Mouse (Mus musculus): ENCODE measurements around the gene Cldn10. TPM values are rescaled to one million over a fixed set of nuclear protein-coding genes. Genes with fewer than 3 reads are reported as not detected.

The Cldn10 gene
- polyA plus RNA-seq, 1 experiment from 2014 or later = 14.2 TPM

DNA sequence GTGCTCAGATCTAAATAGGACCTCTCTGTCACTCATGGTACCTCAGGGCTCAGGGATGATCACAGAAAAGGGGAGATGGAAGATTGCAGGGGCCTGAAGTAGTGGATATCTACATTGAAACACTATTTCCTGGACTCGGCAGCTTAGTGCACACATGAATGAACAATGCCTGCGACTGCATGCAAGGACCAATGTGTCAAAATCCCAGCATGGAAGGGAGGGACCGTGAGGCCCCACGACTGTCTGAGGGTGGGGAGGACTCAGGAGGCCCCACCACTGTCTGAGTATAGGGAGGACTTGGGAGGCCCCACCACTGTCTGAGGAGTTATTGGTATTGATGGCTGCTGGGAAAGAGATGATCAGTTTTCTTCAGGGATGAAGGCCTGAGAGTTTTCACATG, 2.5 kb downstream of the Cldn10 start:
- H3K27ac ChIP-seq (ENCODE audit: low read length) = no peak overlapping the region

DNA sequence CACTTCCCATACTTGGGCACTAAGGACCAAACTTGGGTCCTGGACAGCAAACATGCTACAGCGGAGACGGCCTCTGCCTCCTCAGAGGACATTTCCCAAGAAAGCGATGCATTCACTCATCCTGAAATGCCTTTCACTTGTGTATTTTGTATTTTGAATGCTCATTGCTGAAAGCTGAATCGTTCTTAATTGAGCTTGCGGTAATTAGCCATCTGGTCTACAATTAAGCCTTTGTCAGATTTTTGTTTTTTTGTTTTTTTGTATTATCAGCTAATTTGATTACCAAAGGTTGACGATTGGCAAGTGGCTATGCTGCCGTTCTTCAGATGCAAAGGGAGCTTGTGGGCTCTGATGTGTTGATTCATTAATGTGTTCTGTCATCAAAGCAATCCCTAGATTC, 5.2 kb downstream of the Cldn10 start:
- no peaks in the 10 kb centered on the region for H3K9me3 ChIP-seq (ENCODE audit: control insufficient read depth, low read depth, low read length)
- H3K4me2 ChIP-seq (replicated peaks; ENCODE audit: low read depth, low read length) = no peak overlapping the region
- H3K36me3 ChIP-seq (ENCODE audit: control insufficient read depth, insufficient read depth, low read length) = no peaks in the 10 kb centered on the region
- H3K4me3 ChIP-seq (ENCODE audit: low read depth, low read length) = no peak overlapping the region
- 89% methylated on average over 7 of the region's 7 CpGs for WGBS
- H3K9ac ChIP-seq (replicated peaks; ENCODE audit: low read depth, low read length) = no peak overlapping the region
- H3K27ac ChIP-seq (ENCODE audit: low read length) = no peak overlapping the region
- ATAC-seq (ENCODE audit: insufficient number of reproducible peaks, insufficient read depth, low FRiP score, low read depth) = no peak
- no peaks in the 10 kb centered on the region for H3K27me3 ChIP-seq (ENCODE audit: control insufficient read depth, insufficient read depth, low read length)
- H3K4me1 ChIP-seq (ENCODE audit: control insufficient read depth, insufficient read depth, low read length) = no peaks in the 10 kb centered on the region

More for the DNA sequence above, 2.5 kb downstream of the Cldn10 start:
- Histone ChIP-seq H3K27me3 (ENCODE audit: control insufficient read depth, insufficient read depth, low read length) (no peaks in the 10 kb centered on the region), H3K4me2 (replicated peaks; ENCODE audit: low read depth, low read length) (no peak overlapping the region), H3K9me3 (ENCODE audit: control insufficient read depth, low read depth, low read length) (no peaks in the 10 kb centered on the region), H3K9ac (replicated peaks; ENCODE audit: low read depth, low read length) (no peak overlapping the region), H3K36me3 (ENCODE audit: control insufficient read depth, insufficient read depth, low read length) (no peaks in the 10 kb centered on the region), H3K4me3 (ENCODE audit: low read depth, low read length) (no peak overlapping the region), H3K4me1 (ENCODE audit: control insufficient read depth, insufficient read depth, low read length) (no peaks in the 10 kb centered on the region)
- ATAC-seq (ENCODE audit: insufficient number of reproducible peaks, insufficient read depth, low FRiP score, low read depth) = no peak
- 81% methylated on average over 4 of the region's 4 CpGs for WGBS

DNA sequence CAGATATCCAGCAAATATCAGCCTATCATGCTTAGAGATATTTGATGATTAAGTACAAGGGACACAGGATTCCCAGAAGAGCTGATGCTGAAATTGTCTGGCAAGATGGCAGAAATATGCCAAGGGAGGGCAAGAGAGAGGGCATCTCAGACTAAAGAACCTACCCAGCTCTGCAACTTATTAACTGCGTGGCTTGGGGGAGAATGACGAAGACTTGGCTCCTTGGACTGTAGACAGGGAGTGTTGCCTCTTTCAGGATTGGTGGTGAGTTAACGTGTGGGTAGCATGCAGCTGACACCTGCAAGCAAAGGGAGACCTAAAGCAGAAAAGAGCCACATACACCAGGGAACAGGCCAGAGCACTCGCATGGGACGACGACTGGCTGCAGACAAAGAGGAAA, 5.7 kb downstream of the Cldn10 start:
- Histone ChIP-seq H3K4me2 (replicated peaks; ENCODE audit: low read depth, low read length) (no peak overlapping the region), H3K36me3 (ENCODE audit: control insufficient read depth, insufficient read depth, low read length) (no peaks in the 10 kb centered on the region), H3K9ac (replicated peaks; ENCODE audit: low read depth, low read length) (no peak overlapping the region), H3K9me3 (ENCODE audit: control insufficient read depth, low read depth, low read length) (no peaks in the 10 kb centered on the region), H3K27ac (ENCODE audit: low read length) (no peak overlapping the region), H3K27me3 (ENCODE audit: control insufficient read depth, insufficient read depth, low read length) (no peaks in the 10 kb centered on the region), H3K4me1 (ENCODE audit: control insufficient read depth, insufficient read depth, low read length) (no peaks in the 10 kb centered on the region), H3K4me3 (ENCODE audit: low read depth, low read length) (no peak overlapping the region)
- 92% methylated on average over 6 of the region's 6 CpGs for WGBS
- ATAC-seq (ENCODE audit: insufficient number of reproducible peaks, insufficient read depth, low FRiP score, low read depth) = no peak

DNA sequence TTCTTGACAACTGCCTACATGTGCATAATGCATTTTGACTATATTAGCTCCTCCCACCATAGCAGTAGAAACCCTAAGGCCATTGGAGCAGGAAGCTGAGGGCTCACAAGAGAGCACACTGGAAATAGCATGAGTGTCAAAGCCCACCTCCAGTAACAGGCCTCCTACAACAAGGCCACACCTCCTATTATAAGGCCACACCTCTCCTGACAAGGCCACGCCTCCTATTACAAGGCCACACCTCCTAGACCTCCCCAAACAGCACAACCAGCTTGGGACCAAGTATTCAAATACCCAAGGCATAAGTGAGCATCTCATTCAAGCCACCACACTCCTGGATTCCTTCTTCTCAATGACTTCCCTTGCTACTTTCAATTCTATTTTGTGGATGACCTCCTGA, 6.5 kb downstream of the Cldn10 start:
- no peak for ATAC-seq (ENCODE audit: insufficient number of reproducible peaks, insufficient read depth, low FRiP score, low read depth)
- 65% methylated on average over 1 of the region's 1 CpGs for WGBS

DNA sequence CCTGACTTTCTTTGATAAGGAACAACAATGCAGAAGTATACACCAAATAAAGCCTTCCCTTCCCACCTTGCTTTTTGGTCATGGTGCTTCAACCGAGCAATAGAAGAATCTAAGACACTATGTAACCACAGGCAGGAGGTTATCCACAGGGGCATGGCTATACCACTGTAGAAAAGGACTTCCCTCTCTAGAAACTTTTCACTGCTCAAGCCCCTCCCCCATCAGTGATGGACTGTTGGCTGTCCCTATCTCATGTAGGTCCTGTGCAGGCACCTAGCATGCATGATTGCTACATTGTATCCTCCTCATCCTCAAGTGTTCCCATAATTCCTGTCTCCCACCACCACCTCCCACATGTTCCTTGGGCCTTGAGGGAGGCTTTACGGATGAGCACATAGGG, 7.2 kb downstream of the Cldn10 start:
- no peak for ATAC-seq (ENCODE audit: insufficient number of reproducible peaks, insufficient read depth, low FRiP score, low read depth)
- Histone ChIP-seq H3K4me2 (replicated peaks; ENCODE audit: low read depth, low read length) (no peak overlapping the region), H3K27me3 (ENCODE audit: control insufficient read depth, insufficient read depth, low read length) (no peaks in the 10 kb centered on the region), H3K4me3 (ENCODE audit: low read depth, low read length) (no peak overlapping the region), H3K9me3 (ENCODE audit: control insufficient read depth, low read depth, low read length) (no peaks in the 10 kb centered on the region), H3K4me1 (ENCODE audit: control insufficient read depth, insufficient read depth, low read length) (no peaks in the 10 kb centered on the region), H3K27ac (ENCODE audit: low read length) (no peak overlapping the region), H3K36me3 (ENCODE audit: control insufficient read depth, insufficient read depth, low read length) (no peaks in the 10 kb centered on the region), H3K9ac (replicated peaks; ENCODE audit: low read depth, low read length) (no peak overlapping the region)
- 87% methylated on average over 2 of the region's 2 CpGs for WGBS

More for the DNA sequence above, 6.5 kb downstream of the Cldn10 start:
- Histone ChIP-seq H3K4me2 (replicated peaks; ENCODE audit: low read depth, low read length) (no peak overlapping the region), H3K4me1 (ENCODE audit: control insufficient read depth, insufficient read depth, low read length) (no peaks in the 10 kb centered on the region), H3K27ac (ENCODE audit: low read length) (no peak overlapping the region), H3K9me3 (ENCODE audit: control insufficient read depth, low read depth, low read length) (no peaks in the 10 kb centered on the region), H3K9ac (replicated peaks; ENCODE audit: low read depth, low read length) (no peak overlapping the region), H3K4me3 (ENCODE audit: low read depth, low read length) (no peak overlapping the region), H3K36me3 (ENCODE audit: control insufficient read depth, insufficient read depth, low read length) (no peaks in the 10 kb centered on the region), H3K27me3 (ENCODE audit: control insufficient read depth, insufficient read depth, low read length) (no peaks in the 10 kb centered on the region)

DNA sequence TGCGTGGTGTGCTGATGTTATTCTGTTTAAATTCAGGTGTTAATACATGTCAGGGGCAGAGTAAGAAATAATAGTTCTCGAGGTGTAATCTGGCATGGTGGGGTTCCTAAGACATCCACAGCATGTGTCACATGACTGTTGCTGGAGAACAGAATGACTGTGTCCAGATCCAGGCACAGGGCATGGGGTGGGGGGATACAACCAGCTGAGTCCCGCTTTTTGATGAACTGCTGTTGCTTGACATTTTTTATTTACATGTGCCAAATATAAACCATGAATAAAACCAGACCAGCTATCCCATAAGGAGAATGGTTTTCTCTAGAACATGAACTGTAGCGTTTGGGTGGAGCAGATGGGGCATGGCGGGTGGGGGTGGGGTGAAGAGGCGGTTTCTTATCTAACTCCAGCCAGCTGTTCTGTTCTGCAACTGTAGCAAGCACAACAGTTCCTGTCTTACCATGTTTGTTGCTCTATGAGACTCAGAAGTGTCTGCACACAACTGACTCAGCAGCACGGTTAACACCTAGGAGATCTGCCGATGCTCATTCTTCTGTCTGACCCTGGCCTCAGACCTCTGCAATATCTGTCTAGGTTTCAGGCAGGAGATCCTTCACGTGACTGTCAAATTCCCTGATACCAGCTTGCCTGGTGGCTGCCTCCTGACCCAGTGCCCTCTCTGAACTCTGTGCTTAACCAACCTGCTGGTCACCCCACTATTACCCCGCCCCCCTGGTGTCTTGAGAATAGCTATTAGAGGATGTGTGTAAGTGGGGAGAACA, 8.4 kb downstream of the Cldn10 start:
- H3K27ac ChIP-seq (ENCODE audit: low read length) = no peak overlapping the region

DNA sequence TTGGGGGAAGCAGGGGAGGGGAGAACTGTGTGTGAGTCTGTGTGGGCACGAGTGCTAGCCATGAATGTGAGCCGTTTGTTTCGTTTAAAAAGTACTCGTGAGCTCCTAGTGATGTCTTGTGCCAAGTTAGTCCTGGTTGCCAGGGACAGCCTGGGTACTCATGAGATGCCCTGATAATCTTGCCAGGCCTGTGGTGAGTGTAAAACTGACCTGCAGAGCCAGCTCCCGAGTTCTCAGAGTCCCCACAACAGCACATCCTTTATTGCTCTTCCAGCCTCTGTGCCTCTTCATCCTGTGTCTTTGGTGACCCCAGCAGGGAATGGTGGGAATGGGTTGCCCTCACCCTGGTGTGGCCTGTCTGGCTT, 9.0 kb downstream of the Cldn10 start:
- no peak for ATAC-seq (ENCODE audit: insufficient number of reproducible peaks, insufficient read depth, low FRiP score, low read depth)
- no peak overlapping the region for H3K27ac ChIP-seq (ENCODE audit: low read length)
- WGBS = 46% methylated on average over 5 of the region's 5 CpGs

More for the DNA sequence above, 8.4 kb downstream of the Cldn10 start:
- no peak overlapping the region for H3K4me2 ChIP-seq (replicated peaks; ENCODE audit: low read depth, low read length)
- H3K9ac ChIP-seq (replicated peaks; ENCODE audit: low read depth, low read length) = no peak overlapping the region
- WGBS = 46% methylated on average over 10 of the region's 10 CpGs
- no peaks in the 10 kb centered on the region for H3K9me3 ChIP-seq (ENCODE audit: control insufficient read depth, low read depth, low read length)
- H3K4me3 ChIP-seq (ENCODE audit: low read depth, low read length) = no peak overlapping the region
- H3K36me3 ChIP-seq (ENCODE audit: control insufficient read depth, insufficient read depth, low read length) = no peaks in the 10 kb centered on the region
- peak; percentile 80; the same call in 1 of the 2 replicates for ATAC-seq (ENCODE audit: insufficient number of reproducible peaks, insufficient read depth, low FRiP score, low read depth)
- no peaks in the 10 kb centered on the region for H3K4me1 ChIP-seq (ENCODE audit: control insufficient read depth, insufficient read depth, low read length)
- H3K27me3 ChIP-seq (ENCODE audit: control insufficient read depth, insufficient read depth, low read length) = no peaks in the 10 kb centered on the region

DNA sequence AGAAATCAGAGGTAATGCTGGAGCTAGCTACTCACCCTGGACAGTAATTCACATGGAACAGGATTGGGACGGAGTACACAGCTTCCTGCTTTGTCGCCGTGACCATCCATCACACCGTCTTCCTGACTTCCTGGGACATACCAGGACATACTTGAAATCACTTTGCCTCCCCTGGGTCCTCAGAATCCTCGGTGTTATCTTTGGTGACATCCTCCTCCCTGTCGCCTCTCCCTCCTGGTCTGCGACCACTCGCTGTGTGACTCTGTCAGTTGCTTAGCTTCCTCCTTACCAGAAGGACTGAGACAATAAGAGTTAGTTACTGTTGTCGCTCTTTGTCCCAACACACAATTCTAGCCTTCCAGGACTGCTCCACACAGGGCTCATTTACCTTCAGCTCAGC, 9.6 kb downstream of the Cldn10 start:
- no peaks in the 10 kb centered on the region for H3K9me3 ChIP-seq (ENCODE audit: control insufficient read depth, low read depth, low read length)
- no peak overlapping the region for H3K9ac ChIP-seq (replicated peaks; ENCODE audit: low read depth, low read length)
- no peak overlapping the region for H3K4me3 ChIP-seq (ENCODE audit: low read depth, low read length)
- no peaks in the 10 kb centered on the region for H3K36me3 ChIP-seq (ENCODE audit: control insufficient read depth, insufficient read depth, low read length)
- no peaks in the 10 kb centered on the region for H3K4me1 ChIP-seq (ENCODE audit: control insufficient read depth, insufficient read depth, low read length)
- H3K27me3 ChIP-seq (ENCODE audit: control insufficient read depth, insufficient read depth, low read length) = no peaks in the 10 kb centered on the region
- ATAC-seq (ENCODE audit: insufficient number of reproducible peaks, insufficient read depth, low FRiP score, low read depth) = no peak
- no peak overlapping the region for H3K27ac ChIP-seq (ENCODE audit: low read length)
- WGBS = 67% methylated on average over 9 of the region's 9 CpGs
- H3K4me2 ChIP-seq (replicated peaks; ENCODE audit: low read depth, low read length) = no peak overlapping the region

More for the DNA sequence above, 9.0 kb downstream of the Cldn10 start:
- no peaks in the 10 kb centered on the region for H3K4me1 ChIP-seq (ENCODE audit: control insufficient read depth, insufficient read depth, low read length)
- H3K4me2 ChIP-seq (replicated peaks; ENCODE audit: low read depth, low read length) = no peak overlapping the region
- H3K36me3 ChIP-seq (ENCODE audit: control insufficient read depth, insufficient read depth, low read length) = no peaks in the 10 kb centered on the region
- no peaks in the 10 kb centered on the region for H3K27me3 ChIP-seq (ENCODE audit: control insufficient read depth, insufficient read depth, low read length)
- H3K9me3 ChIP-seq (ENCODE audit: control insufficient read depth, low read depth, low read length) = no peaks in the 10 kb centered on the region
- H3K4me3 ChIP-seq (ENCODE audit: low read depth, low read length) = no peak overlapping the region
- no peak overlapping the region for H3K9ac ChIP-seq (replicated peaks; ENCODE audit: low read depth, low read length)

DNA sequence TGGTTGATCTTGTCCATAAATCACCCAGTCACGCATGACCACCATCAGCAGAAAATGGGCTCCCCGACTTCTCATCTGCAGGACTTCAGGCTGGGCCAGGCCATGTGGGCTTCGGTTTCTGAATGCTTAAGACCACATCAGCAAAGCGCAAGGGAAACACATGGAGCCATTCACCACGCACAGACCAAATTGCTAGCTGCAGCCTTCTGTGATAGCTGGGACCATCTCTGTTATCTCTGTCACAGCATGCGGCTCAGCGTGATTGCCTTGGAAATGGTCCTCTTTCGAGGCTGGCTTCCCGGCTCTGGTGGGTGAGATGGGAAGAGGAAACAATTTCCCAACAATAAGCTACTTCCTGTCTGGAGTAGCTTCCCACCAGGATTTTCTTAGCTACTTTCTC, 12.2 kb downstream of the Cldn10 start:
- no peak overlapping the region for H3K27ac ChIP-seq (ENCODE audit: low read length)
- no peaks in the 10 kb centered on the region for H3K9me3 ChIP-seq (ENCODE audit: control insufficient read depth, low read depth, low read length)
- no peaks in the 10 kb centered on the region for H3K36me3 ChIP-seq (ENCODE audit: control insufficient read depth, insufficient read depth, low read length)
- H3K9ac ChIP-seq (replicated peaks; ENCODE audit: low read depth, low read length) = no peak overlapping the region
- WGBS = 59% methylated on average over 9 of the region's 9 CpGs
- H3K4me3 ChIP-seq (ENCODE audit: low read depth, low read length) = no peak overlapping the region
- H3K4me1 ChIP-seq (ENCODE audit: control insufficient read depth, insufficient read depth, low read length) = no peaks in the 10 kb centered on the region
- no peak overlapping the region for H3K4me2 ChIP-seq (replicated peaks; ENCODE audit: low read depth, low read length)
- no peak for ATAC-seq (ENCODE audit: insufficient number of reproducible peaks, insufficient read depth, low FRiP score, low read depth)
- no peaks in the 10 kb centered on the region for H3K27me3 ChIP-seq (ENCODE audit: control insufficient read depth, insufficient read depth, low read length)
